Mouse (Mus musculus) E14TG2a.4 (cell line): ENCODE data around the gene Ranbp1.

Experiments used
- CTCF ChIP-seq: conservative IDR thresholded peaks from 2 replicates; pipeline ENCODE4 v1.5.1; 2014; ENCODE audit warnings: low read length
- NANOG ChIP-seq: IDR thresholded peaks from 2 replicates; pipeline ENCODE4 v1.6.1; 2014; ENCODE audit warnings: borderline replicate concordance, low read length, mixed read lengths
- POU5F1 ChIP-seq: IDR thresholded peaks from 2 replicates; pipeline ENCODE4 v1.6.1; 2014; ENCODE audit warnings: low read length, borderline replicate concordance

- no peak for TF ChIP-seq CTCF
- TF ChIP-seq POU5F1 = no peak
- no peak for TF ChIP-seq NANOG
Observed at GRCm38 (mm10) chr16:18252736-18253135, 4.2 kb upstream of the Ranbp1 start.
